Mouse (Mus musculus): ENCODE data around the gene Zdhhc18. TPM values are rescaled to one million over a fixed set of nuclear protein-coding genes. Genes with fewer than 3 reads are reported as not detected.

The Zdhhc18 gene
- polyA plus RNA-seq, 1 experiment from 2014 or later: 2.5 TPM

- ATAC-seq (no peak), DNase-seq (ENCODE audit: low spot score) (no peak)
- Histone ChIP-seq H3K4me2 (ENCODE audit: low read length) (no peak overlapping the region), H3K9me3 (replicated peaks; ENCODE audit: control insufficient read depth, low read length) (no peaks in the 10 kb centered on the region), H3K4me3 (ENCODE audit: low read depth, low read length) (no peak overlapping the region), H3K4me1 (ENCODE audit: control insufficient read depth, insufficient read depth, low read length) (peaks cover 8% of the 10 kb centered on the region), H3K27ac (ENCODE audit: low read depth, low read length) (no peak overlapping the region), H3K9ac (ENCODE audit: low read length) (no peak overlapping the region), H3K27me3 (replicated peaks; ENCODE audit: control insufficient read depth, insufficient read depth, low read length) (no peaks in the 10 kb centered on the region), H3K36me3 (ENCODE audit: control insufficient read depth, insufficient read depth, low read length) (peaks cover 27% of the 10 kb centered on the region)
- 90% methylated on average over 7 of the region's 7 CpGs for WGBS
Measured at GRCm38 (mm10) chr4:133629191-133629590, 20.8 kb downstream of the Zdhhc18 start.

DNA sequence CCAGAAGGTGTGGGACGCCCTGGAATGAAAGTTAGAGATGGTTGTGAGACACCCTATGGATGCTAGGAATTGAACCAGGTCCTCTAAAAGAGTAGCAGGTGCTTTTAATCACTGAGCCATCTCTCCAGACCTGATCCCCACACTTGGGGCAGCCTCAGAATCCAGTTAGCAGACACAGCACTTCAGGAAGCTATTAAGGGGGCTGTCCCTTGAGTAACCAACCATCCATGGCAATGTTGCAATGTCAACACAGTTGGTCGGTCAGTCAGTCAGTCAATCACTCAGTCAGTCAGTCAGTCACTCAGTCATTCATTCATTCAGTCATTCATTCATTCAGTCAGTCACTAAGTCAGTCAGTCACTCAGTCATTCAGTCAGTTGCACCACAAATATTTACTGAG is 21.4 kb downstream of the Zdhhc18 start:
- no peak overlapping the region for H3K4me3 ChIP-seq (ENCODE audit: low read depth, low read length)
- ATAC-seq (no peak), DNase-seq (ENCODE audit: low spot score) (no peak)
- no peak overlapping the region for H3K4me2 ChIP-seq (ENCODE audit: low read length)
- H3K9me3 ChIP-seq (replicated peaks; ENCODE audit: control insufficient read depth, low read length): no peaks in the 10 kb centered on the region
- H3K36me3 ChIP-seq (ENCODE audit: control insufficient read depth, insufficient read depth, low read length): peaks cover 27% of the 10 kb centered on the region
- no peaks in the 10 kb centered on the region for H3K27me3 ChIP-seq (replicated peaks; ENCODE audit: control insufficient read depth, insufficient read depth, low read length)
- no peak overlapping the region for H3K27ac ChIP-seq (ENCODE audit: low read depth, low read length)
- H3K4me1 ChIP-seq (ENCODE audit: control insufficient read depth, insufficient read depth, low read length): peaks cover 8% of the 10 kb centered on the region
- 92% methylated on average over 2 of the region's 2 CpGs for WGBS
- no peak overlapping the region for H3K9ac ChIP-seq (ENCODE audit: low read length)

DNA sequence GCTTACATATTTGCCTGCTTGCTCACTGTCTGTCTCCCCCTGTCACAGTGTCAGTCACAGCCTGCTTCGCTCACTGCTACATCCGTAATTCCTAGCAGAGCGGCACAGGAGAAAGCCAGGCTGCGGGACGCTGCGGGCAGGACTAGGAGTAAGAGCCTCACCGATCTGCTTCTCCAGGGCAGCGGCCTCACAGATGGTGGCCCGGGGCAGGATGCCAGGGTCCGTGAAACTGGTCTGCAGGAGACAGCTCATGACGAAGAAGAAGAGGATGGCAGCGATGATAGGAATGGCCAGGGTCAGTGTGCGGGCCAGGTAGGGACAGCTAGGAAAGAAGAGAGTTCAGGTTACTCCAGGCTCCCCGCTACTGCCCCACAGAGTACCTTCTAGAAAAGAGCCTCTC is 22.9 kb downstream of the Zdhhc18 start:
- Histone ChIP-seq H3K4me2 (ENCODE audit: low read length) (no peak overlapping the region), H3K9ac (ENCODE audit: low read length) (no peak overlapping the region), H3K36me3 (ENCODE audit: control insufficient read depth, insufficient read depth, low read length) (peaks cover 27% of the 10 kb centered on the region), H3K27ac (ENCODE audit: low read depth, low read length) (no peak overlapping the region), H3K27me3 (replicated peaks; ENCODE audit: control insufficient read depth, insufficient read depth, low read length) (no peaks in the 10 kb centered on the region), H3K4me1 (ENCODE audit: control insufficient read depth, insufficient read depth, low read length) (peaks cover 5% of the 10 kb centered on the region), H3K4me3 (ENCODE audit: low read depth, low read length) (no peak overlapping the region), H3K9me3 (replicated peaks; ENCODE audit: control insufficient read depth, low read length) (no peaks in the 10 kb centered on the region)
- ATAC-seq (no peak), DNase-seq (ENCODE audit: low spot score) (no peak)
- WGBS: 93% methylated on average over 14 of the region's 14 CpGs

- 87% methylated on average over 9 of the region's 9 CpGs for WGBS
- no peak for ATAC-seq
- no peak overlapping the region for H3K4me3 ChIP-seq (ENCODE audit: low read depth, low read length)
- no peak overlapping the region for H3K27ac ChIP-seq (ENCODE audit: low read depth, low read length)
- H3K27me3 ChIP-seq (replicated peaks; ENCODE audit: control insufficient read depth, insufficient read depth, low read length): no peaks in the 10 kb centered on the region
- no peaks in the 10 kb centered on the region for H3K9me3 ChIP-seq (replicated peaks; ENCODE audit: control insufficient read depth, low read length)
- DNase-seq (ENCODE audit: low spot score): no peak
- H3K36me3 ChIP-seq (ENCODE audit: control insufficient read depth, insufficient read depth, low read length): peaks cover 27% of the 10 kb centered on the region
- peaks cover 1% of the 10 kb centered on the region; the same call in 1 of the 2 replicates for H3K4me1 ChIP-seq (ENCODE audit: control insufficient read depth, insufficient read depth, low read length)
- no peak overlapping the region for H3K4me2 ChIP-seq (ENCODE audit: low read length)
- no peak overlapping the region for H3K9ac ChIP-seq (ENCODE audit: low read length)
Measured at GRCm38 (mm10) chr4:133626621-133627020, 23.3 kb downstream of the Zdhhc18 start.

DNA sequence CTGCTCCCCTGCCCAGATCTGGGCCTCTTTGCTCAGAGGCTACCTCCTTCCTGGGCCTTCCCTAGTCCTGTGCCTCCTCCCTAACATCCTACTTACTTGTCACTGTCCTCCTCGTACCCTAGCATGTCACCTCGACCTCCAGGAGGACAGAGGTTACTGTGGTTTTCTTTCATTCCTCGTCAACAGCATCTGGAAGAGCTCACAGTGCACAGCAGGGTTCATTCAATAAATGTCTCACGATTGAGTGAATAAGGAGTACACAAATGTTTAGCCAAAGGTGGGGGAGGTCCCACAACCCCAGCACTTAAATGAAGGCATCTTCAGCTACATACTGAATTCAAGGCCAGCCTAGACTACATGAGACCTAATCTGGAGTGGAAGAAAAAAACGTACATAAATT is 23.7 kb downstream of the Zdhhc18 start:
- WGBS: 46% methylated on average over 5 of the region's 5 CpGs
- ATAC-seq: no peak

DNA sequence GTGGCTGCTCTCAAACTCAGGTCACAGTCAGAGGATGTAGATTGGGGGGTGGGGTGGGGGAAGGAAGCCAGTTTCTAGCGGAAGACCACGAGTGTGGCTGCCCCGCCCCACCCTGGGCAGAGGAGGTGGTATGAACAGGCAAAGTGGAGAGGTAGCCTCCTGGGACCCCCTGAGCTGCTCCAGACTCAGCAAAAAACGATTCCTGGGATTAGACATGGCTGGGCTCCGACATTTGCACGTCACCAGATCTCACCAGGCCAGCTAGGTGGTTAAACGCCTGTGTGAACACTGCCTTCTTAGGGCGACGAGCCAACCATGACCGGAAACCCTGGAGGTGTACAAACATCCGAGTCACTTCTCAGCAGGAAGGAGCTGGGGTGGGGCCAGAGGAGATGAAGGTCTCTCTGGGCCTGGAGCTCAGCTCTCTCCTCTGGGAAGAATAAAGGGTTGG is 24.3 kb downstream of the Zdhhc18 start:
- Histone ChIP-seq H3K9ac (ENCODE audit: low read length) (no peak overlapping the region), H3K27me3 (replicated peaks; ENCODE audit: control insufficient read depth, insufficient read depth, low read length) (no peaks in the 10 kb centered on the region), H3K36me3 (ENCODE audit: control insufficient read depth, insufficient read depth, low read length) (peaks cover 27% of the 10 kb centered on the region), H3K9me3 (replicated peaks; ENCODE audit: control insufficient read depth, low read length) (no peaks in the 10 kb centered on the region), H3K4me3 (ENCODE audit: low read depth, low read length) (no peak overlapping the region), H3K4me2 (ENCODE audit: low read length) (no peak overlapping the region), H3K4me1 (ENCODE audit: control insufficient read depth, insufficient read depth, low read length) (no peaks in the 10 kb centered on the region), H3K27ac (ENCODE audit: low read depth, low read length) (0 out of 2 replicates have a peak overlapping the region, but pooled peaks have one; percentile 14)
- DNase-seq (ENCODE audit: low spot score) (no peak), ATAC-seq (no peak)
- WGBS: 49% methylated on average over 11 of the region's 11 CpGs

More for the DNA sequence above, 23.7 kb downstream of the Zdhhc18 start:
- Histone ChIP-seq H3K27me3 (replicated peaks; ENCODE audit: control insufficient read depth, insufficient read depth, low read length) (no peaks in the 10 kb centered on the region), H3K4me2 (ENCODE audit: low read length) (no peak overlapping the region), H3K9ac (ENCODE audit: low read length) (no peak overlapping the region), H3K4me1 (ENCODE audit: control insufficient read depth, insufficient read depth, low read length) (no peaks in the 10 kb centered on the region; the same call in 1 of the 2 replicates), H3K27ac (ENCODE audit: low read depth, low read length) (0 out of 2 replicates have a peak overlapping the region, but pooled peaks have one; percentile 14), H3K4me3 (ENCODE audit: low read depth, low read length) (no peak overlapping the region), H3K36me3 (ENCODE audit: control insufficient read depth, insufficient read depth, low read length) (peaks cover 27% of the 10 kb centered on the region), H3K9me3 (replicated peaks; ENCODE audit: control insufficient read depth, low read length) (no peaks in the 10 kb centered on the region)
- no peak for DNase-seq (ENCODE audit: low spot score)

DNA sequence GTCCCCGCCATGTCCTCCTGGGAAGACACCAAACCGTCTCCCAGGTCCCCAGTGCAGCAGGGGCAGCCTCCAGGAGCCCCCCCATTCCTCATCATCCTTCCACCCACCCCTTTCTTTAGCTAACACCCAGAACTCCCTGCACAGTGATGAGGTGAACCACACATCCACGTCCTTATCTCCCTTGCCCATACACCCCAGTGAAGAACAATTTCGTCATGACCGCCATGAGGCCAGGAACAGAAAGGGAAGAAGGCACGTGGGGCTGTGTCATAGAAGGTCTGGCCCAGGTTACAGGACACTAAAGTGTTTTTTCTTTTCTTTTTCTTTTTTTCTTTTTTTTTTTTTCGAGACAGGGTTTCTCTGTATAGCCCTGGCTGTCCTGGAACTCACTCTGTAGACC is 25.1 kb downstream of the Zdhhc18 start:
- Histone ChIP-seq H3K27me3 (replicated peaks; ENCODE audit: control insufficient read depth, insufficient read depth, low read length) (no peaks in the 10 kb centered on the region), H3K4me1 (ENCODE audit: control insufficient read depth, insufficient read depth, low read length) (no peaks in the 10 kb centered on the region), H3K27ac (ENCODE audit: low read depth, low read length) (no peak overlapping the region), H3K9me3 (replicated peaks; ENCODE audit: control insufficient read depth, low read length) (no peaks in the 10 kb centered on the region), H3K9ac (ENCODE audit: low read length) (no peak overlapping the region), H3K4me3 (ENCODE audit: low read depth, low read length) (no peak overlapping the region), H3K36me3 (ENCODE audit: control insufficient read depth, insufficient read depth, low read length) (peaks cover 27% of the 10 kb centered on the region), H3K4me2 (ENCODE audit: low read length) (no peak overlapping the region)
- 92% methylated on average over 7 of the region's 7 CpGs for WGBS
- no peak for DNase-seq (ENCODE audit: low spot score)
- no peak for ATAC-seq

GRCm38 (mm10) chr4:133622161-133622695 is 27.7 kb downstream of the Zdhhc18 start:
- Histone ChIP-seq H3K9me3 (replicated peaks; ENCODE audit: control insufficient read depth, low read length) (no peaks in the 10 kb centered on the region), H3K4me2 (ENCODE audit: low read length) (no peak overlapping the region)

DNA sequence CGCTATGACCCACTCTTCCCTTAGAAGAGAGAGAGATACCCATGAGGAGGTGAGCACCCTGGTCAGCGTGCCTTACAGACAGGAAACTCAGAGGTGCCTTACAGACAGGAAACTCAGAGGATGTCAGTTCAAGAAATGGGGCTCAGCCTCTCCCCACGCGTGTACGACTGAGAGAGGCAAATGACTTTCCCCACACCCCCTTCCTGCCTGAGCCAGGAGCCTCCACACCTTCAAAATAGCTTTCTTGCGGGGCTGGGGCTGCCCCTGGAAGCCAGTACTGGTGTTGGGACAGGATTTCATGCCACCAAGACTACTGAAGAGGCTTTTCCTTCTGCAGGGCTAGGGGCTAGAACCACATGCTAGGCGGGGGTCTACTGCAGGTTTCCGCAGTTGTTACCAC is 29.3 kb downstream of the Zdhhc18 start:
- H3K4me1 ChIP-seq (ENCODE audit: control insufficient read depth, insufficient read depth, low read length): no peaks in the 10 kb centered on the region
- no peak overlapping the region for H3K9ac ChIP-seq (ENCODE audit: low read length)
- WGBS: 89% methylated on average over 8 of the region's 8 CpGs
- no peak for DNase-seq (ENCODE audit: low spot score)
- no peak for ATAC-seq
- H3K27ac ChIP-seq (ENCODE audit: low read depth, low read length): no peak overlapping the region
- H3K36me3 ChIP-seq (ENCODE audit: control insufficient read depth, insufficient read depth, low read length): peaks cover 17% of the 10 kb centered on the region
- H3K4me2 ChIP-seq (ENCODE audit: low read length): no peak overlapping the region
- H3K9me3 ChIP-seq (replicated peaks; ENCODE audit: control insufficient read depth, low read length): no peaks in the 10 kb centered on the region
- no peak overlapping the region for H3K4me3 ChIP-seq (ENCODE audit: low read depth, low read length)
- no peaks in the 10 kb centered on the region for H3K27me3 ChIP-seq (replicated peaks; ENCODE audit: control insufficient read depth, insufficient read depth, low read length)

More at GRCm38 (mm10) chr4:133622161-133622695, 27.7 kb downstream of the Zdhhc18 start:
- no peak for DNase-seq (ENCODE audit: low spot score)
- no peak overlapping the region for H3K27ac ChIP-seq (ENCODE audit: low read depth, low read length)
- no peak overlapping the region for H3K9ac ChIP-seq (ENCODE audit: low read length)
- no peak for ATAC-seq
- no peaks in the 10 kb centered on the region for H3K27me3 ChIP-seq (replicated peaks; ENCODE audit: control insufficient read depth, insufficient read depth, low read length)
- 88% methylated on average over 11 of the region's 11 CpGs for WGBS
- H3K4me3 ChIP-seq (ENCODE audit: low read depth, low read length): no peak overlapping the region
- no peaks in the 10 kb centered on the region for H3K4me1 ChIP-seq (ENCODE audit: control insufficient read depth, insufficient read depth, low read length)
- H3K36me3 ChIP-seq (ENCODE audit: control insufficient read depth, insufficient read depth, low read length): peaks cover 32% of the 10 kb centered on the region
